Mouse (Mus musculus) spleen, adult 18-20 months (tissue): Measurements from ENCODE around the gene Denr.
A peak's percentile ranks its signal among the peaks of the same experiment; 100 is the strongest.

Source experiments
- DNase-seq, 2 experiments: peaks; one replicate each; pipeline ENCODE4 v3.0.0; 2022; ENCODE audit warnings: mixed read lengths in 2 of 2

The Denr gene

DNA sequence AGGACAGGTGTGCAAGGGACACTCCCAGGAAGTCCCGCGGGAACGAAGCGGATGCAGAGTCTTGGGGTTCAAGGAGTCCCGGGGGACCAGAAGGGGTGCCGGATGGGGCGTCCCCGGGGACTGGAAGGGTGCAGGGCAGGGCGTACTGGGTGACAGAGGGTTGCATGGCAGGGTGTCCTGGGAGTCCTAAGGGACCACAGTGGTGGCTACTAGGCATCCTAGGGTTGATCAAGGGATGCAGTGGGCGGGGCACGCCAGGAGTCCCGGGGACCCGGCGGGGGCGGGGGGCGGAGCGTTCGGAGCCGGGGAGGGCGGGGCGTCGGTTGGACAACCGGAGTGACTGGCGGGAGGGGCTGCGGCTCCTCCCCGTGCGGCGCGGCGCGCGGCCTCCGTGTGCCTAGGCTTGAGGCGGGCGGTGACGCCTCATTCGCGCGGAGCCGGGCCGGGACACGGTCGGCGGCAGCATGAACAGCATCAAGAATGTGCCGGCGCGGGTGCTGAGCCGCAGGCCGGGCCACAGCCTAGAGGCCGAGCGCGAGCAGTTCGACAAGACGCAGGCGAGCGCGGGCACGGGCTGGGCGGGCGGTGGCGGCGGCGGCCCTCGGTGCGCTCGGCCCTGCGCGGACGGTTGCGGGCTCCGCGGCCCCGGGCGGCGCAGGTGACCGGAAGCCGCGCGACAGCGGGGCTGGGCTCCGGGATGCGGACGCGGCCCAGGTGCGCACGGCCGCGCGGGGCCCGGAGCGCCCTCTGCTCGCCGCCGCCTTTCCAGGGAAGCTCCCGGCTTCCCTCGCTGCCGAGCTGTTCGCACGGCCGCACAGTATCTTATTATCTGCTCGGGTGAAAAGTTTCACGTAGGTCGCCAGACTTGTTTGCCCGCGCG lies 66.6 kb downstream of the Denr start, which contains the start of gene Hip1r:
TSS of gene Hip1r (plus strand) at position 330 of the 880 bp plus-strand sequence.
- peak; percentile 91 to 93 for DNase-seq

DNA sequence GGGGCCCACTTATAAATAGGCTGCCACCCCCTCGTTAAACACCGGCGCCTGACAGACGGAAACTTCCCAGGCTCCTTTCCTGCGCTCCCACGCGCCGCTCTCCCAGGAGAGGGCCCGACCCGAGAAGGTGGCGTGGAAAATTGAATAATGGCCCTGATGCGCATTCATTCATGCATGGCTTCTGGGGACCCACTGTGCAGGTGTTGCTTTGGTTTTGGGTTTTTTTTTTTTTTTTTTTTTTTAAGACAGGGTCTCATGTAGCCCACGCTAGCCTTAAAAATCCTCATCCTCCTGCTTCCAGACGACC lies 67.2 kb downstream of the Denr start:
- DNase-seq = peak in 1 of 2 experiments; percentile 51

DNA sequence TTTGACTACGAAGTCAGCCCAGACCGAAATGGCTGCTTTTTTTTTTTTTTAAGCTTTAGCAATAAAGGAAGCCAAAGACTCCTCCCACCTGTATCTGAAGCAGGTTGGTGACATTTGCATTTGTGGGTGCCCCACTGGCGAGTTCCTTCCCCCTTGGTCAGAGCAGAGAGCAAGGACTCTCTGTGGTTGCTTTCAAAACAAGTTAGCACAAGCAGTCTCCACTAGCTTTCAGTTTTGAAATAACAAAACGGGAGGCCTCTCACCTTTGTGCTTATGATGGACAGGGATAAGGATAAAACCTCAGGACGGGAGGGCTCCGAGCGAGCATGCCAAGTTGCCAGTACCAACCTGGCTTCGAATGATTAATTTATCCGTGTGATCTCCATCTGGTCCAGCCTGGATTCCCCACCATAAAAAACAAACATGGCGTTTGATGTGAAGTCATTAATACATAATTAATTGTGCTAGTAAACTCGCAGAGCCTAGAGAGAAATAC lies 67.7 kb downstream of the Denr start:
- peak; percentile 52 to 74 for DNase-seq

DNA sequence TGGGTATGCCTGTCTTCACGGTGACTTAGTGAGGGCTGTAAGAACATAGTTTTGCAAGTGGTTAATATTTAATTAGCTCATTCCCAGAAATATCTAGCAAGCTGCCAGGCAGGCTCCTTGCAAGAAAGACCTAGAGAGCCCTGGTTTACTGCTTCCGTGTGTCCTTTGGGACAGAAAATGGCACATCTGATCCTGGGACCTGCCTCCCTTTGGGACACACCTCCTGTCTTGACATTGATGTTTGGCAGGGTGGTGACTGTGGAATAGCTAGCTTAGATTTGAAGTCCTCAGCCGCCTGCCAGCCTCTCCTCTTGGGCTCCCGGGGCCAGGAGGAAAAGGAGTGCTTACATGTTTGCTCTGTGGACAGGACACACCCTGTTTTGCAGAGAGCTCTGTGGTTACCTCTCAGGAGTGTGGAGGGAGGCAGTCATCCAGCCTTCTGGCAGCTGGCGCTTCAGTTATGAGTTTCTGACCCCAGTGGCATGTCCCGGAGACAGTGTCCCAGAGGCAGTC lies 68.7 kb downstream of the Denr start:
- peak in 1 of 2 experiments; percentile 16 for DNase-seq

DNA sequence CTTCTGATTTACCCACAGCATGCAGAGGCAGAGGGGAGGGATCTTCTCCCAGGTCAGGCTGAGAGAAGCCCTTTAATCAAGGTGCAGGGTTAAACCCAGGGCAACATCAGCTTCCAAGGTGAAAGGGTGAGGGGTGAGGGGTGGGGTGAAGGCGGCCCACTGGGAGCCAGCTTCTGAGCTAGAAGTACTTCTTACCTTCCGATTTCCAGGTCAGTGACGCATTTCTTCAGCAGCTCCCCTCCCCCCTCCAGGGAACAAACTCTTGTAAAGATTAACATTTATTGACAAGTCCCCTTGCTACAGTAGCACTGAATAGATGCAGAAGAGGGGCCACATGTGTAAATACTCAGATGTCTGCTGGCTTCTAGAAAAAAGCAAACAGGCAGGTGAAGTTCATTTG lies 70.3 kb downstream of the Denr start:
- DNase-seq = peak in 1 of 2 experiments; percentile 1

DNA sequence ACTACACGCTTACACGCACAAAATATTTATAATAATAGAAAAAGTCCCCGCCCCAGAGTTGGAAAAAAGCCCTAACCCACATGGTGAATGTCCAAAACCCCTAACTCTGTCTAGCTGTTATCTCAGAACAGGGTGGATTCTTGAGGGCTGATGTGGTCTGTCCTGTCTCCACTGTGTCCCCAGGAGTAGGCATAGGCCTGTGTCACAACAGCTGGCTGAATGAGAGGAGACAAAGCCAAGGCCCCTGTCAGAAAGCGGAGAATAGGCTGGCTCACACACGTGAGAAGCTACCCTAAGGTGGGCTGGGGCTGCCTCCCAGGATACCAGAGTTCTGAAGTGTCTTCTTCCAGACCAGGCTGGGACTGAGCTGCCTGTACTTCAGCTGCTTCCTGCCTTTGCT lies 71.2 kb downstream of the Denr start:
- no peak for DNase-seq
